Mouse (Mus musculus) lung, postnatal 0 days (tissue): ENCODE data around the gene Ccr4.
A peak's percentile ranks its signal among the peaks of the same experiment; 100 is the strongest.

Experiments used
- CTCF ChIP-seq: IDR thresholded peaks from 2 replicates; pipeline ENCODE4 v1.5.1; 2016; ENCODE audit warnings: antibody characterized with exemption, mild to moderate bottlenecking
- EP300 ChIP-seq: IDR thresholded peaks from 2 replicates; pipeline ENCODE4 v1.6.1; 2016; ENCODE audit warnings: antibody characterized with exemption, mild to moderate bottlenecking, control low read depth

- peak; percentile 62 for TF ChIP-seq CTCF
- no peak for TF ChIP-seq EP300
Observed at GRCm38 (mm10) chr9:114522041-114522440, 17.3 kb upstream of the Ccr4 start.
